Mouse (Mus musculus): ENCODE data around the gene Epb41l2.

Epb41l2 gene

GRCm38 (mm10) chr10:25571319-25572240 is 212.0 kb downstream of the Epb41l2 start:
- DNase-seq (ENCODE audit: low read depth, low spot score) = no peak
